Mouse (Mus musculus): ENCODE results near the gene Opcml.
A peak's percentile ranks its signal among the peaks of the same experiment; 100 is the strongest.

Gene Opcml

GRCm38 (mm10) chr9:28160953-28161352 lies 370.4 kb downstream of the Opcml start:
- no peak for DNase-seq (ENCODE audit: low spot score in 2 of 2)

GRCm38 (mm10) chr9:28163946-28164345 lies 373.4 kb downstream of the Opcml start:
- no peak for DNase-seq (ENCODE audit: low spot score in 2 of 2)

DNA sequence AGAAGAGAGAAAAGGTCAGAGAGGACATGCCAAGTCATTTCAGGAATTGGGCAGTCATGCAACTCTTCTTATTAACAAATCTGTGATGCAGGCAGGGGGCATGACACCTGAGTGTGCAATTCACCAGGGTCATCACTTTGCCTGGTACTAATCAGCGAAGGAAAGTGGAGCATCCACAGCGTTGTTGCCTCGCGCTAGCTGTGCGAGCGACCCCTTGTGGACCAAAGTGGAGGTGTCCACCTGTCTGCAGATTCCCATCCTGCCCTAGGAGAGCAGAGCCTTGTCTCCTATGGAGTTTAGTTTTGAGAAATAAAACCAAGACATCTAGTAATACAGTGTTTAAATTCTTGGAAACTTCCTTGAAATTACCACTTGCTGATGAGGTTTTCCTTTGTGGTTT lies 381.3 kb downstream of the Opcml start:
- peak in 1 of 2 experiments; percentile 62 for DNase-seq (ENCODE audit: low spot score in 2 of 2)

GRCm38 (mm10) chr9:28177052-28177451 lies 386.5 kb downstream of the Opcml start:
- DNase-seq (ENCODE audit: low spot score in 2 of 2) = no peak

DNA sequence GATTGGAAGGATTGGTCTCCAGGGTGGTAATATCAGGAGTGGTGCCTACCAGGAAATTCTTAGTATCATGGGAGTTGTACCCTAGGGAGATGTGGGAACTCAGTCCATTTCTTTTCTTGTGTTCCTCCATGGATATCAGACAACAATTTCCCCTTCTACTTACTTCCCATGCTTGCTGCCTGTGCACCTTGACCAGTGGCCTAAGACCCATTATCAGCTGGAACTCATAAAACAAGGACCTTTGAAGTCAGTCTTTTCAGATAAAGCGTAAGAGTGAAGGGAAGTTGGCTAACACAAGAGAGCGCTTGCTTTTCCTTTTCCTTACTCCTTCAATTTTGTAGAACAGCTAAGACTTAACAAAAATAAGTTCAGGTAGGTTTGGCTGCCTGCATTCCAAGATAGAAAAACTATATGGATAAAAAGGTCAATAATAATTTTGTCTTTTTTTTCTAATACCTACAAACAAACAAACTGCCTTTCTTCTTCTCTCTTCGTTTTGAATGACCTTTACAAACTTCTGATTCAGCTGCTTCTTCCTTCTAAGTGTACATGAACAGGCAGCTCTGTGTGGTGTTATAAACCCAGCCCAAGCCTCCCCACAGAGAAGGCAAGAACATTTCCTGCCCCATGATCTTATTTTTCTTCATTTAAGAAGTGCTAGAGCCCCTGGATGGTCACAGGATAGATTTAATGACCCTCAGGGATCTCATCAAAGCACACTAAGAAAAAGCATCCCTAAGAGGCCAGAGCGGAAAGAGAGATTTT lies 387.7 kb downstream of the Opcml start:
- DNase-seq (ENCODE audit: low spot score in 2 of 2) = no peak

DNA sequence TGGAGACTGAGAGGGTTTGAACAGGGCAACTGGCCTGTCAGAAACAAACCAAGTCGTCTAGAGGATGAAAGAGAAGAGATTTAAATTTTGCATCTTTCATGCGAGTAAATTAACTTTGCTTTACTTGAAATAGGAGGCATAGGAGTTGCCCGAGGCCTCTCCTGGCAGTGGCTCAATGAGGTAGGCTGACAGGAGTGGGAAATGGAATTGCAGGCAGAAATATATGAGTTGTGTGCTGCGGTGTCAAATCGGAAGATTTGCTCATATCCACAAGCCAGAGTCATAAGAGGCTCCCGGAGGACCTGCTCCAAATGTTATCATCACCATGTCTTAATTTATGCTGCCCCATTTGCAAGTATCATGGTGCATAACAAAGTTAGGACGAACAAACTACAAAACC lies 391.3 kb downstream of the Opcml start:
- DNase-seq (ENCODE audit: low spot score in 2 of 2) = no peak

DNA sequence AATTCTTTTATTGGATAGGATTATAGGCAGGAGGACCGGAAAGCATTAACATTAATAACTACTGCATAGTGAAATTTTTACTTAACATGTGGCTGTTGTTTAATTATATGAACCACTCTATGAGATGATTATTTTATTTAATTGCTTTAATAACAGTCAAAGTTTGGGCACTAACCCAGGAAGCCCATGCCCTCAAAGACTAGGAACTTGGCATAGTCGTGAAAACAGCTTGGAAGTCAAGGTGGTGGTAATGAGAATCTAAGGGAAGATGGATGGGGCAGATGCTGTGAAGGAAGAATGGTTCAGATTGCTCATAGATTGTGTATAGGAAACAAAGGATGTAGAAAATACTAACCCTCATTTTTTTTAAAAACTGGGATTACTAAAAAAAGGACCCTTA lies 399.7 kb downstream of the Opcml start:
- DNase-seq (ENCODE audit: low spot score in 2 of 2) = no peak

GRCm38 (mm10) chr9:28190751-28191150 lies 400.2 kb downstream of the Opcml start:
- DNase-seq (ENCODE audit: low spot score in 2 of 2) = no peak

- no peak for DNase-seq (ENCODE audit: low spot score in 2 of 2)
Measured at GRCm38 (mm10) chr9:28196550-28196949, 406.0 kb downstream of the Opcml start.

GRCm38 (mm10) chr9:28197061-28197460 lies 406.5 kb downstream of the Opcml start:
- no peak for DNase-seq (ENCODE audit: low spot score in 2 of 2)

DNA sequence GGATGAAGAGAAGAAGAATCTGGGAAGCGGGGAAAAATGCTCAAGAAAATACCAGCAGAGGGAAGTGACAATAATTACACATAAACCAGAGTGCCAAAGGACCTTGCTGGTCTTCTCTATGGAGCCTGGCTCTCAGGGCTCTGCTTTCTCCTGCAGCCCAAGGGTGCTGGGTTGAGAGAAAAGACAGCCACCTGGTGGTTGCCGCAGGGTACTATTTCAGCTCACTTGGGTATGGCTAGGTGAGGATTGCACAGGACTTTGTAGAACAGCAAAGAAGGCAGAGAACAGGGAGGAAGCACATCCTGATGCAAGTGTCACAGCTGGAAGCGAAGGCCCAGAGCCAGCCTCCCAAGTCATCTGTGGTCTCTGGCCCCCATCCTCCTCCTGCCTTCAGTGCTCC lies 407.1 kb downstream of the Opcml start:
- peak in 1 of 2 experiments; percentile 20 for DNase-seq (ENCODE audit: low spot score in 2 of 2)

DNA sequence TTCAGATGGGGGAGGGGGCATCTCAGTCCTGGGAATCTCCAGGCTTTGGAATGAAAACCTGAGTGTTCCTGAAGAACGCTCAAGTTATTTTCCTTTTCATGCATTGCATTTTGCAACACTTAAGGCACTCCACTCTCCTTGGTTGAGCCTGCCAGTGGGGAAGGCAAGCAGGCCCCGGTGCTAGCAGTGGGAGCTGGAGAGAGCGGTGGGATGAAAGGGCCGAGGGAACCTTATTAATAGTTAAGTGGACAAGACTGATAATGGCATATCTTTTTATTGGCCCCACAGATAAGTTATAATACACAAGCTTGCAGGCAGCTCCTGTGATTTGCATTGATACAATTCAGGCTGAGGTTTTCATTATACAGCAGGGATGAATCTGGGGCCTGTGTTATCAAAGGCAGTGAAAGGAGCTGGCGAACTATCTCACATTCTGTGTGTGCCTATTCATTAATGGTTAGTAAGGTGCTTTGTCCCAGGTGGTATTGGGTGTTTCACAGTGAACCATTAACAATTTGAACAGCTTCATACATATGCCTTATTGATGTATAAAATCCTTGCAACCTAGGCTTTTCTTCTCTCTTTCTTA lies 407.6 kb downstream of the Opcml start:
- DNase-seq (ENCODE audit: low spot score in 2 of 2) = no peak

DNA sequence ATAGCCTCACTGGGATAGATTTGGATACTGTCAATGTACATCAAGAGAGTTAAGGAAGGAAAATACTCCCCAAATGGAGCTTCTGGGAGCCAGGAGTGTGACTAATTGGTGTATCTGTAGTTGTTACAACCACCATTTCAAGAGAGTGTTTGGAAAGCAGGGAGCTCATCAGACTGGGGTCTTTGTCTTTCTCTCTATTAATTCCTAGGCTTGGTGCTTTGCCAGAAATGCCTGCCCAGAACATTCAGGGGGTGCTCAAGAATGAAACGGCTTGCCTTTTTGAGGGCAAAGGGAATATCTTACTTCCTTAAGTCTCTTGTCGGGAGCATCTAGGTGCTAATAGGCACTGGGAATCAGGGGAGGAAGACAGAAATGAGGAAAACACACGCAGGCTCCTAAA lies 416.9 kb downstream of the Opcml start:
- no peak for DNase-seq (ENCODE audit: low spot score in 2 of 2)

DNA sequence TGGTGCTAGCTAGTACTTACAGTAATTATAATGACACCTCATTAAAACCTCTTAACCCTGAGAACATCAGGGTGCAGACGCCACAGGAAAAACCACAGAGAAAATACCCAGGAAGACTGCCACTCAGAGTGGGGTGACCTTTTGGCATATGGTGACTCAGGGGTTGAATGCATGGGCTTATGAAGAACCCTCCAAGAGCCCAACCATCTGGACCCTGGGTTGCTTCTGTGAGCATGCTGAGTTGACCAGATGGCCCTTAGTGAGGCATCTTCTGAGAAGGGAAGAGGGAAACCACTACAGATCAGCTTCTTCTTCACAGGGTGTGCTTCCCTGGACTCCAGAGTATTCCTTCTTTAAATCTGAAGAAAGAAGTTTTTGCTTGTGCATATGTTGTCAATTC lies 418.1 kb downstream of the Opcml start:
- DNase-seq (ENCODE audit: low spot score in 2 of 2) = no peak

DNA sequence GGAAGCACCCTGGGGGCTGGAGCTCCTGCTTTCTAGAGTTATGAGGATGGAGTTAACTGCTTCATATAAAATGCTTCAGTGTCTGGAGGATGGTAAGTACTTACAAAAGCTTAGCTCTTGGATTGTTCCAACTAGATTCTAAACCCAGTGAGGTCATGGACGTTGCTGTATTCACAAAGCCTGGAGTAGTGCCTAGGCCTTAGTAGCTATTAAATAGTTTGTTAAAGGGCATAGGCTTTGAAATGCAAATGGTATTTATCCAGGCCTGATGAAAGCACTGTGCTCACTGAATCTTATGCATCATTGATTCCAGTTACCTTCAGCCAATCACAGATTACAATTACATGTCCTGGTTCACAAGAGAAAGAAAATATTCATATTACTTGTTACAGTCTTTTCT lies 421.3 kb downstream of the Opcml start:
- no peak for DNase-seq (ENCODE audit: low spot score in 2 of 2)

DNA sequence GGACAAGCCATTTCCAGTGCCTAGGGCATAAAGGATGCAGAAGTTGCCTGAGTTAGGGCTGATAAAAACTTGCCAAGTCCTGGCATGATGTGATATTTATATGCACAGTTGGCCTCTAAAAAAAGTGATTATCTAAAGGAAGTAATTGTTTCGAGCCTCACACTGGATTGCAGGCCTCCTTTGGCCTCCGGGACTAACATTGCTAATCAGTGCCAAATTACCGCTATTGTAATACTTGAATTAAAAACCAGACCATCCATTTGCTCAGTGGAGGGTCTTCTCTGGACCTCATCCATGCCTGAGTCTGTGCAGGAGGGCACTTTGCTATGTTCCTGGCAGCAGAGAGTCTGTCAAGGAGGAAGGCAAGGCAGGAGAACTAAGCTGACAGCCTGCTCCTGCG lies 423.3 kb downstream of the Opcml start:
- DNase-seq (ENCODE audit: low spot score in 2 of 2) = no peak

DNA sequence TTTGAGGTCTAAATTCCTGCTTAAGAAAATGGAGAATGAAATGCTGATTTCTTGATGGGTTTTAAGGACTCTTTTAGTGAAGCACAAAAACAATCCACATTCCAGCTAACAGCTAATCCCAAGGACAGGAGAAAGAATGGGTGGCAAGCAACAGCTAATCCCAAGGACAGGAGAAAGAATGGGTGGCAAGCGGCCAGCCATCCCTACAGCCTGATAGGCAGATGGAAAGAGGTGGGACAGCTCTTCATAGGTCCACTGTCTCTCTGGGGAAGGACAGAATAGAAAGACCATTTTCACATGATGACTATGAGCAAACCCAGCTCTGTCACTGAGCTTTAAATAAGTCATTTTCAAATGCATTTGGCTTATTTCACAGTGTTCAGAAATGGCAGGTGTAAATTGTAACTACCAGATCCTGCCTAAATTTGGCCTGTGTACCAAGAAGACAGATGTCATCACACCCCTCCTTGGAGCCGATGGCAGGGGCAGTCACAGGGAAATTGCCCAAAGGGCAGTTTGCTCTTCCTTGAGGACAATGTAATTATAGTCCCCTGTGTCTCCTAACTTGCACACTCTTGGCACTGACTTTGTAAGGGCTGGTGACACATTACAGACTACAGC lies 427.6 kb downstream of the Opcml start:
- DNase-seq (ENCODE audit: low spot score in 2 of 2) = no peak

DNA sequence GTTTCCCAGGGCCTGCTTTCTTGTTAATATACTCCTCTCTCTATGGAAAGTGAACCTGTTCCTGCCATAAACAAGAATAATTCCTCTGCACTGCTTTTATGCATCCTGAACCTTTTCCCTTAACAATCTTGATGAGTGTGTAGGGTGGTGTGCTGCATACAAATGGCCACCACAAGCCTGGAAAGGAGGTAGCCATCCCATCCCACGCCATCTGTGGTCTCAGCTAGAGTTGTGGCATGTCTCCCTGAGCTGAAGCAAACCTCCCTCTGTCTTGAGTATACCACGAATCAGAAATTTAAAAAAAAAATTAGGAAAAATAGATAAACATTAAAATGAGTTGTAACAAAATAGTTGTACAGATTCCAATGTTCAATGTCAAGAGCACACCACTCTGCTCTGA lies 432.2 kb downstream of the Opcml start:
- no peak for DNase-seq (ENCODE audit: low spot score in 2 of 2)

DNA sequence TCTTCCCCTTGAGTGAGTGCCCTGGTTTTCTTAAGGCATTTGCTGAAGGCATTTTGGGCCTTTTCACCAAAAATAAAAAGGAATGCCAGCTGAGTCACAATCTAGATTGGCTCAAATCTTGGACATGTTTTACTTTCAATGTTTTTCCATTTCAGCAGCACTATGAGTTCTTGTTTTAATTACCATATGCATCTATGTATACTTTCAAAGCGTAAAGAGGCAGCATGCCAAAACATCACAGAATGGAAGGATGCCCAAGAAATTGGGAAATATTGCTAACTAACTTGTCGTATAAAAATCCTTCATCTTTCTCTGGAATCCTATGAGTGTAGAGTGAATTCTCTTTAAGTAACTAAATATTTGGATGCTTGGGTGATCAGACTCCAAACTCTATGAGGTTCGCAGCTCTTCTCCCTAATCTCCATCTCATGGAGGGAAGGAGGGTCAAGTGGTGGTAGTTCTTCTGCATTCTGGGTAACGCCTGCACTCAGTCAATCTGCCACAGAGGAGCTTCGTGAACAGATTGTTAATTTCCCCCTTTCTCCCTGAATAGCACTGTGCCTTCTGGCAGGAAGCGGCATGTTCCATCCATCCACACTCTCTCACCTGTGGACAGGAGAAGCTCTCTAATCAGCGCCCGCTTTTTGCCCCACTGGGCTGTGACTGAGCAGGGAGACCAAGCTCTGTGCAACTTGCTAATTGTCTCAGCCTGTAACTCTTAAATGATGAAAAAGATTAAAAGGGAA lies 435.4 kb downstream of the Opcml start:
- DNase-seq (ENCODE audit: low spot score in 2 of 2) = no peak

DNA sequence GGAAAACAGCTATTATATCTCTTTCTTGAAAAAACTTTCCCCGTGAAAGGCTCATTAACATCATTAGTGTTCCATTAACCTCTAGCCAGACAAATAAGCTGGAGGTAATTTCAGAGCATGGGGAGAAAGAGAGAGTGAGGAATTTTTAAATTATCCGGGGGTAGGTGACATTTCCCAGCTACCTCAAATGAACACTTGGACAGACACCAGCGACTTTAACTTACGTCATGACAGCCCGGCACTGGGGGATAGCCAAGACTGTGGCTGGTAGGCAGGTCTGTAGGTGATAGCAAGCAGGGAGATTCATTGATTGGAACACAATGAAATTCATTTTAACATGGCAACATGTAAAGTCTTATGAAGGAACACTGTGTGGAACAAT lies 436.0 kb downstream of the Opcml start:
- no peak for DNase-seq (ENCODE audit: low spot score in 2 of 2)

DNA sequence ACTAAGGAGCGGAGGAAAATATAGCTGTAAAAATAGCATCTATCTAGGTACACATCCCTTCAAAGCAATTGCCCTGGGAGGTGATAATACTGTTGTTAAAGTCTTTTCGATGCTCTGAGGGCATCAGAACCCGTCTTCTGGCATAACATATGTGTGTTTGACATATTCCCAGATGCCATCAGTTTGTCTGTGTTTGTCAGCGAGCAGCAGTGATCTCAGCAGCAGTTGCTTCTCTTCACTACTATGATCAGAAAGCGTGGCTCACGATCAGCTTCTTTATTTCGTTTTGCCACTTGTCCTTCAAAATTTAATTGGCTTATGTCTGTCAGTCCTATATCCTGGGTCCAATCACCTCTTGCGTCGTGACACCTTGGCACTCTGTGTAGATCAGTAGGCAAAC lies 447.9 kb downstream of the Opcml start:
- no peak for DNase-seq (ENCODE audit: low spot score in 2 of 2)

- no peak for DNase-seq (ENCODE audit: low spot score in 2 of 2)
Measured at GRCm38 (mm10) chr9:28247742-28248503, 457.3 kb downstream of the Opcml start.

Measured in urinary bladder, postnatal 4 days (tissue).